Mouse (Mus musculus) kidney, adult 8-10 months (tissue): ENCODE data around the gene Umodl1.

Source experiments
- DNase-seq, 2 experiments: peaks; one replicate each; pipeline ENCODE4 v3.0.0; 2022

The Umodl1 gene

DNA sequence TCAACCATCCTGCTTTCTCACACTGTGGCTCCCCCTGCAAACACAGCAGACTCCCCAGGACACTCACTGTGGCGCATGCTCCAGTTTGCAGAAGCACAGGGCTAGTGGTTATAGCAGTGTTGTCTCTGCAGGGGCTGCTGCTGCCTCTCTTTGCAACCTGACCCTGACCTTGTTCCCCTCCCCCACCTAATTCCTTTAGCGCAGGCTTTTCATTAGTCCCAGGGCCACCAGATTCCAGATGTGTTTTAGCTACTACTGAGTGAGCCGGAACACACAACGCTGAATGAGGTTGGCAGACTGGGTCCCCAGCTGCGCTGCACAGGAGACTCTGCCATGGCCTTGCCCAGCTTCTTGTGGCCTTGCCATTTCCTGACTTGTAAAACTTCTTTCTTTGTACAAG lies 46.5 kb downstream of the Umodl1 start:
- DNase-seq = no peak

DNA sequence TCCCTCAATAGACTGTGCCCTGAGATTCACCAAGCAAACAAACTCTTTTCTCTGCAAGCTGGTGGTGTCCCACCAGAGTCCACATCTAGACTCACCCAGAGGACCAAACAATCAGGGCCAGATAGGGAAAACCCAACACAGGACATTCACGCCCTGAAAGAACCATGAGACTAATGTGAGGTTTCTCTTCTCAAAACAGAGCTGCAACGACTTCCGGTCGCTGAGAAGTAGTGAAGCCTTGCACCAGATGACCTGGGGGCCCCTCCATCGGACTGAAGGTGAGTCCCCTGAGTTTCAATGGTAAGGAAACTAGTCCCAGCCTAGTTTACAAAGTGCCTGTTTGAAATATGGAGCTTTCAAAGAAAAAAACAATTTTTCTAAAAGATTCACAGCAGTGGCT lies 48.2 kb downstream of the Umodl1 start:
- no peak for DNase-seq

- DNase-seq = no peak
Observed at GRCm38 (mm10) chr17:31005284-31005683, 50.8 kb downstream of the Umodl1 start.

DNA sequence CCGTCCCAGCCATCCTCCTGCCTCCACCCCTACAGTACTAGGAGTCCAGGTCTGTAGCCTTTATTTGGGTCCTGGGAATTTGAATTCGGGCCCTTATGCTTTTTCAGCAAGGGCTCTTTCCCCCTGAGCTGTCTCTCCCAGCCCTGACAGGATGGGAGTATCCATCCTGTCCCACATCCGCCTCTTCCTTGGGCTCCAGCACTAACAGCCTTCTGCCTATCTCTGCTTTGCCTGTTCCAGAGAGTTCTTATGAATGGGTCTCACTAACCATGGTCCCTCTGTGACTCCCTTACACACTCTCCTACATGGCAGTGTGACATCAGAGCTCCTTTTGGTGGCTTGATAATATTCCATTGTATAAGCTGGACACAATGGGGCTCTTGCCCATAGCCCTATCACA lies 52.9 kb downstream of the Umodl1 start:
- DNase-seq = no peak

DNA sequence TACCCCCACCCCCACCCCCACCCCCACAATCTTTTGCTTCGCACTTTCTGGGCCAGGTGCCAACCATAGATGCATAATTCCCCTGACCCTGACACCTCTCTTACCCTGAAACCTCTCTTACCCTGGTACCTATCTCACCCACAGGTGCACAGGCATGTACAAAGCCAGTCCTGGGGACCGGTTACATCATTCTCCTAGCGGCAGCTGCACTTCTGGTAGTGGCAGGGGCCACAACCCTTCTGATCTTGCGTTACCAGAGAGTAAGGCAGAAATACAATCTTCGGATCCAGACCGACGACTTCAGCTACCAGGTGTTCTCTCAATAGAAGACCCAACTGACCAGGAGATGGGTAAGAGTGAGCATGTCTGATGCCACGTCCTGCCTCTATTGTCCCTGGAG lies 54.0 kb downstream of the Umodl1 start:
- no peak for DNase-seq

- DNase-seq = peak in 1 of 2 experiments; percentile 19
Observed at GRCm38 (mm10) chr17:31011551-31012394, 57.3 kb downstream of the Umodl1 start.

GRCm38 (mm10) chr17:31018267-31018666 lies 63.8 kb downstream of the Umodl1 start:
- DNase-seq = peak; percentile 11 to 62

DNA sequence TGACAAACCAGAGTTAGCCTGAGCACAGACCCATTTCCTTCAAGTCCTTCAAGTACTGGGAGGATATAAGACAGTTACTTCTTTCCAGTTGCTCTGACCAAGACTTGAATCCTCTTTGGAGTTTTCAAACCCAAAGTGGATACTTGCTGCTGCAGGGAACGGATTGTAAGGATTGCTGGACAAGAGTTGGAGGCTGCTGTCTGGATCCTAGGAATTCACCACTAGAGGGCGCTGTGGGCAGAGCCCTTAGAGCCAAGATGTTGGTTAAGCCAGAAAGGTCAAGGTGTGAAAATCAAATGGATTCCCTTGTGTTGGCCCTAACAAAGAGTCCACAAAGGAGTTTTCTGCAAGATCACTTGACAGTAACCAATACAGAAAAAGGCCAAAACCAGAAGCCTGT lies 65.1 kb downstream of the Umodl1 start:
- DNase-seq = peak; percentile 28 to 64

DNA sequence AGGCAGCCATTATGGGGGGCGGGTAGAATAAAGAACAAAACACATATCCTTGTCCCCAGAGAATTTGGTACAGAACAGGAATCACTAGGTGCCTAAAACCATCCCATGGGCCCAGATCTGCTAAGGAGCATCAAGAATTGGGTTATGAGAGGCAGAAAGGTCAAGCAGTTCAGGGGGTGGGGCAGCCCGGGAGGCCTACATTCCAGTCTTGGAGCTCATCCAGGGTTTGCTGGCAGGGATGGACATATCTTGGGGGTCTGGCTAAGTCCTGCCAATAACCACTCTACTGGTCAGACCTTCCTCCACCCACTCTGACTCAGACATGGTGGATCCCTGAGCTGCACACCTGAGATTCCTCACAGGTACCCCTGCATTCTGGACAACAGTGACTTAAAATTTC lies 65.6 kb downstream of the Umodl1 start:
- DNase-seq = no peak

- DNase-seq = no peak
Observed at GRCm38 (mm10) chr17:31021276-31021675, 66.8 kb downstream of the Umodl1 start.

- no peak for DNase-seq
Observed at GRCm38 (mm10) chr17:31024125-31024781, 69.8 kb downstream of the Umodl1 start.

DNA sequence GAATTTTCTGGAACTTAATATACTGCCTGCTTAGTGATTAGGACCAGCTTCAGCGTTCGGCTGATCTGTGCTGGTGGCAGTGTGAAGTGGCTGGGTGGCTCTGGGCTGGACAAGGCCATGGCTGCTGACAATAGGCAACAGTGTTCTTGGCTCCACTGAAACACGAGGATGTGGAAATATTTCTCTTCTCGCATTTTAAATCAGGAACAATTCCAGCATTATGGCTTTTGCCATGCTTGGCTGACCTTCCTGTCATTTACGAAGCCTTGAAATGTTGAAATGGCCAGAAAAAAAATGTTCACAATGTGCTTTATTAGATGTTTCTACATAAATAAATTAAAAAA lies 70.3 kb downstream of the Umodl1 start:
- DNase-seq = no peak

- no peak for DNase-seq
Observed at GRCm38 (mm10) chr17:31026986-31027385, 72.5 kb downstream of the Umodl1 start.

GRCm38 (mm10) chr17:31027723-31028122 lies 73.3 kb downstream of the Umodl1 start:
- DNase-seq = no peak

DNA sequence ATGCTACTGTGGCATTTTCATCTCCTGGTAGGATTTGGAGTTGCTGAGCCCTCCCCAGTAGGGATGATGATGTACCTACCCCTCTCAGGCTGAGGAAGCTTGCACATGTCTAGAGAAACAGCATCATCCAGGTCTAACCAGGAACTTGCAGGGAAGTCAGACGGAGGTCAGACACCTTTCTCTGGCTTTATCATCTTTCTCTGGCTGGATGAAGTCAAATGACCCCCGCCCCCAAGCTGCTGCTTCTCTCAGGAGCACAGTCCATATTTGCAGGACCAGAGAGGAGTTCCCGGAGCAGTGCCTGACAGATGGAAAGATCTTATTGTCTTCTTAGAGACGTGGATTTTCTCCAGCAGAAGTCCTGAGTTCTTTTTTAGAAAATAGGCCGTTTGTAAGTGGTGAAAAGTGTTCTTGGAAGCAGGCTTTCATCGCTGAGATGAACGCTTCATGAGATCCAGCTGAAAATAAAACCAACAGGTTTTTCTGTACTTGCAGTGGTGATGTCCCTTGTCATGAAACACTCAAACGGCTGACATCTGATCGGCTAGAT lies 74.5 kb downstream of the Umodl1 start:
- DNase-seq = no peak

GRCm38 (mm10) chr17:31029407-31029806 lies 75.0 kb downstream of the Umodl1 start:
- no peak for DNase-seq

GRCm38 (mm10) chr17:31032341-31032740 lies 77.9 kb downstream of the Umodl1 start:
- no peak for DNase-seq

DNA sequence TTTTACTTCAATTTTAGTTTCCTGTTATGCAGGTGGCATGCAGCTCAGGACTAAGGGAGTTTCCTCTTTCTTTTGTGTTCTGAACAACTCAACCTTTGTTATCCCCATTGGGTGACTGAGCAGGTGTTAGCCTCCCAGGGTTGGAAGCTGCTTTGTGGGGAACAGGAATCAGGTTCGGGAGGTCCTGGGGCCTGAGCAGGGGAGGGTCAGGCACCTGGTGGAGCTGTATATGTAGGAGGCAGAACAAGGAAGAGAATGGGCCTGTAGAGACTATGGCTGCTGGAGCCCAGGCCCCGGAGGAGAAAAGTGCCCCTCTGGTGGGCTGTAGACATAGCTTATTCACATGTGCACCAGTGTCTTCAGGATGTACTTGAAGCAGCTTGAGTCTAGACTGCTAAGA lies 78.8 kb downstream of the Umodl1 start:
- no peak for DNase-seq

DNA sequence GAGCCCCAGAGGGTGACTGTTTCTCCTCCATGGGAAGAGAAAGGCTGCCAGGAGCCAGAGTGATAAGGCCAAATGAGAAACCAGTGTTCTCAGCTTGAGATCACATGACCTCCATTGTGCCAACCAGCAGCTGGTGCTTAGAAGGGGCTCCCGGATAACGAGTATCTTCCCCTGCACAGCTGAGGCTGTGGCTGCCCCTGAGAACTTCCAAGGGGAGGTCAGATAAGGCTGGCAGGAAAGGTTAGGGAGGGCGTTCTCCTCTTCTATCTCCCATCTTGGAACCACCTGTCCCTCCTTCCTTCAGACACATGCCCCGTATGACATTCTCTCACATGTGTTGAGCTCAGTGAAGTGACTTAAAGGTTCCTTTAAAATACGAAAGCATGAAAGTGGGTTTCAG lies 79.7 kb downstream of the Umodl1 start:
- no peak for DNase-seq

DNA sequence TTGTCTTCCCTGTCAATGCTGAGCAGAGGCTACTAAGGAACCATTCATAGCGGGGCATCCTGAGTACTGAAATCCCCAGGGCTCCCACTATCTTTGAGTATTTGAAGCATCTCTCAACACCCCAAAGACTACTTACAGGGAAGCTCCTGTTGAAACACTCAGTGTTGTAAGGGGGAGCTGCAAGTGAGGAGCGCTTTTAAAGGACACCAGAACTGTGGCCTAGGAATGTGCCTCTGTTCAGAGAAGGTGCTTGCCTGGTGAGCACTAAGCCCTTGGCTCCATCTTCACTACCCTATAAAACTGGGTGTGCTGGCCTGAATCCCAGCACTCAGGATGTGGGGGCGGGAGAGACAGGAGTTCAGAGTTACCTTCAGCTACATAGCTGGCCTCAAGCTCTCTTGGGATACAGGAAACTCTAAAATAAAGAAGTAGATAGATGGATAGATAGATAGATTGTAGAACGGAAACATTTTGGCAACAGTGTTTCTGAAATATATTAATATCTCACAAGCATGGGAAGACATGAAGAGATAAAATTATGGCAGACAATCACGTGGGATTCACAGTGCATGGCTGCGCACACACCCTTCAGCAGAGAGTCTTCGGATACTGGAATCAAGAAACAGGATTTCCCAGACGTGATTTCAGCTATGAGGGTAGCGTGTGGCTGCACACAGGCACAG lies 80.4 kb downstream of the Umodl1 start:
- DNase-seq = no peak

DNA sequence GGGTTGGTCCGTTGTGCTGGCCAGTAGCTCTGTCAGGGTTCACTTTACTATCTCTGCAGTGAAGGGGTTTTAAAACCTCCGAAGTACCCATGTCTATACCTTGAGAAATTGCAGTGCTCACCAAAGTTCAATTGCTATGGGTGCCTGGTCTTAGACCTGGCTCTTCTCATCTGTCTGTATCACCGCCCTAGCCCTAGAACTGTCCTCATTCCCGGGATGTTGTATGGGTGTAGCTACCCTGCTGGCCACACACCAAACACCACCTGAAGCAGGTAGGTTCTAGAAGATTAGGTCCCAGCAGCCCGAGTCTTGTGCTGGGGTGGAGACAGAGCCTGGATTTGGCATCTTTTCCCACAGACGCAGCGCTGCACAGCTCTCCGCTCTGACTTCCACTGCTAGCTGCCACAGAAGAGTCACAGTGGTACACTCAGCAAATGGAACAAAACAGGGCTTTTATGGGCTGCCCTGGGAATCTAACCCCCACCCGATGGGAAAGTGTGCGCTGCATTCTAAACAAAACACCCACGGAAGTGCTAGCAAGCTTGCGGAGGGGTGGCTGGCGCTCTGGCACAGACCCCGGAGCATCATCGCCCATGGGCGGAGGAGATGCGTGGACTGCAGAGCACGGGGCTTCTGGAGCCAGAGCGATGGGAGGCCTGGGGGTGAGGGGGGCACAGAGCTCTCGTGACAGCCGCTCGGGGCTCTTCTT lies 81.9 kb downstream of the Umodl1 start:
- DNase-seq = no peak

DNA sequence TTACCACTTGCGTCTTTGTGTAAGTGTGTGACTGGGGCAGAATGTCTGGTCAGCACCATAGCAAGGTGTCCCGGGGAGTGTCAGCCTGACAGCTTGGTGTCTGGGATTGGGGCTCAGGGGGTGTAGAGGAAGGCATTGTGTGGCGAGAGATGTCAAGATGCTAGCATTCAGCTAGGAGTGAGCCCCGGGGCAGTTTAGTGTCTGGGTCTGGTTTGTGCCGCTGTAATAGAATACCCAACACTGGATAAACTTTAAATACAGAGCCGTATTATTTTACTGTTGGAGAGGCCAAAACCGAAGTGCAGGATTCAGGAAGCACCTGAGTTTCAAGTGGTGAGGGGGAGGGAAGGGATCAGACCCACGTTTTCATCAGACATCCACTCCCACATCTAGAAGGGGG lies 82.9 kb downstream of the Umodl1 start:
- no peak for DNase-seq

GRCm38 (mm10) chr17:31038381-31038780 lies 83.9 kb downstream of the Umodl1 start:
- DNase-seq = peak; percentile 14 to 21
